Mouse (Mus musculus) cerebellum, adult 2 months (tissue): ENCODE results near the gene Enah. TPM values are rescaled to one million over a fixed set of nuclear protein-coding genes. Genes with fewer than 3 reads are reported as not detected.

Experiments used
- DNase-seq, 2 experiments: peaks; one replicate each; pipeline ENCODE4 v3.0.0; 2021
- H3K27ac ChIP-seq: fragments of 200-500 bp; 2 replicates; pipeline ENCODE4 v1.5.1; 2012; ENCODE audit warnings: low read length, control low read depth, inconsistent platforms; ENCODE audit not compliant: insufficient read depth
- H3K27me3 ChIP-seq: fragments of 200-500 bp; 2 replicates; pipeline ENCODE4 v1.6.1; 2012; ENCODE audit warnings: inconsistent platforms, mild to moderate bottlenecking, low read length, moderate library complexity; ENCODE audit not compliant: control insufficient read depth, insufficient read depth
- H3K4me1 ChIP-seq: fragments of 200-500 bp; 2 replicates; pipeline ENCODE4 v1.6.1; 2011; ENCODE audit warnings: low read length; ENCODE audit not compliant: control insufficient read depth, insufficient read depth
- H3K4me3 ChIP-seq: fragments of 200-500 bp; replicated peaks from 2 replicates; pipeline ENCODE3; 2011; ENCODE audit warnings: mild to moderate bottlenecking, low read depth, low read length, control low read depth; ENCODE audit not compliant: insufficient read depth
- CTCF ChIP-seq: fragments of 200-500 bp; IDR thresholded peaks from 2 replicates; pipeline ENCODE4 v1.5.1; 2011; ENCODE audit warnings: low read depth, mild to moderate bottlenecking, control low read depth, low read length, moderate library complexity, borderline replicate concordance; ENCODE audit not compliant: insufficient read depth
- POLR2A ChIP-seq: fragments of 200-500 bp; IDR thresholded peaks from 2 replicates; pipeline ENCODE4 v1.6.1; 2011; ENCODE audit warnings: low read length, control low read depth, borderline replicate concordance; ENCODE audit not compliant: insufficient read depth
- WGBS: fragments of 180-500 bp; shearing (Covaris S2); methylation state at CpG from one replicate; pipeline ENCODE4 v1.1.7; 2018; 5-methylcytosine and 5-hydroxymethylcytosine counted together
- polyA plus RNA-seq: library from polyadenylated mRNA; depleted of rRNA; stranded (reverse); fragments of >200 nt; gene quantifications from 2 replicates; pipeline ENCODE4 v1.2.3, GENCODE M21; 2012

The Enah gene
- polyA plus RNA-seq, 1 experiment: 53.6 TPM

DNA sequence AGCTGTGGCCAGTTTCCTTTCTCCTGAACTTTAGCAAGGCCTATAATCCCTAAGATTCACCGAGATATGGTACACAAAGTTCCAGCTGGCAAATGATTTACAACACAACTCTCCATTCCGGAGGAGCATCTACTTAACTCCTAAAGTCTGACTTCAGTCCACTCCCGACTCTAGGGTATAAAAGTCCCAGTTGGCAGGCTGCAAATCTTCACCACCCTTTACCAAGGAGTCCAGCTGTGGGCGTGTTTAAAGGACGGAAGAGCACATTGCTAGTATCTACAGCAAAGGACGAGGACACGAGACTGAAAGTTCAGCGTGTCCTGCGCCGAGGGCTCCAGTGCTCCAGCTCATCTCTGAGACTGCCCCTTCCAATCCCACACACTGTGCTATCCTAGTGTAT, 122.8 kb downstream of the Enah start:
- no peak for DNase-seq
- peaks cover 5% of the 10 kb centered on the region for H3K4me1 ChIP-seq
- H3K27ac ChIP-seq: no peak overlapping the region
- TF ChIP-seq POLR2A: no peak
- TF ChIP-seq CTCF: no peak
- H3K27me3 ChIP-seq: no peaks in the 10 kb centered on the region
- no peak overlapping the region for H3K4me3 ChIP-seq
- WGBS: 86% methylated on average over 10 of the region's 10 CpGs

- Histone ChIP-seq H3K27me3 (no peaks in the 10 kb centered on the region), H3K4me1 (peaks cover 5% of the 10 kb centered on the region), H3K27ac (no peak overlapping the region), H3K4me3 (no peak overlapping the region)
- WGBS: 8% methylated on average over 8 of the region's 8 CpGs
- no peak for DNase-seq
- TF ChIP-seq POLR2A: no peak
- TF ChIP-seq CTCF: no peak
Measured at GRCm38 (mm10) chr1:181893721-181894120, 126.1 kb downstream of the Enah start.

- no peak for TF ChIP-seq POLR2A
- TF ChIP-seq CTCF: no peak
- WGBS: 90% methylated on average over 7 of the region's 7 CpGs
- no peak for DNase-seq
Measured at GRCm38 (mm10) chr1:181889670-181890069, 130.1 kb downstream of the Enah start.

DNA sequence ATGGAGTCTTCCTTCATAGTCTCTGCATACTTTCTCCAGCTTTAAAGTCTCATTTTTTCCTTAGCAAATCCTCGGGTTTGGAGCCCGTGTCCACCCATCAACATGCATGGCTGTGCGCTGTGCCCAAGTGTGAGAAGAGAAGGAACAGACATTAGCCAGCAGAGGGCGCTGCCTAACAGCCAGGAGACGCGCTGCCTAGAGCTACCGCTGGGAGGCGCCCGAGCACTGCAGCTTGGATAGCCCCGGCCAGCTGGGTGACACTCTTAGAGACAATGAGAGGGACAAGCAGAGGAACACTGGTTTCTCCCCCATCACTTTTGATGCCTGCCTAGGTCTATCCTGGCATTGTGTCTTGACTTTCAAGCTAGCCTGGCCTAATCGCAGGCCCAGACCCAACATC, 131.0 kb downstream of the Enah start:
- peak; percentile 80 to 93 for DNase-seq
- Histone ChIP-seq H3K27ac (no peak overlapping the region), H3K4me1 (peaks cover 3% of the 10 kb centered on the region), H3K4me3 (no peak overlapping the region), H3K27me3 (no peaks in the 10 kb centered on the region)
- WGBS: 3% methylated on average over 11 of the region's 11 CpGs
- TF ChIP-seq CTCF (peak; percentile 100), POLR2A (no peak)

More at GRCm38 (mm10) chr1:181889670-181890069, 130.1 kb downstream of the Enah start:
- no peak overlapping the region for H3K27ac ChIP-seq
- no peaks in the 10 kb centered on the region for H3K27me3 ChIP-seq
- peaks cover 5% of the 10 kb centered on the region for H3K4me1 ChIP-seq
- no peak overlapping the region for H3K4me3 ChIP-seq

GRCm38 (mm10) chr1:181881532-181881931, 138.3 kb downstream of the Enah start:
- 3% methylated on average over 8 of the region's 8 CpGs for WGBS

DNA sequence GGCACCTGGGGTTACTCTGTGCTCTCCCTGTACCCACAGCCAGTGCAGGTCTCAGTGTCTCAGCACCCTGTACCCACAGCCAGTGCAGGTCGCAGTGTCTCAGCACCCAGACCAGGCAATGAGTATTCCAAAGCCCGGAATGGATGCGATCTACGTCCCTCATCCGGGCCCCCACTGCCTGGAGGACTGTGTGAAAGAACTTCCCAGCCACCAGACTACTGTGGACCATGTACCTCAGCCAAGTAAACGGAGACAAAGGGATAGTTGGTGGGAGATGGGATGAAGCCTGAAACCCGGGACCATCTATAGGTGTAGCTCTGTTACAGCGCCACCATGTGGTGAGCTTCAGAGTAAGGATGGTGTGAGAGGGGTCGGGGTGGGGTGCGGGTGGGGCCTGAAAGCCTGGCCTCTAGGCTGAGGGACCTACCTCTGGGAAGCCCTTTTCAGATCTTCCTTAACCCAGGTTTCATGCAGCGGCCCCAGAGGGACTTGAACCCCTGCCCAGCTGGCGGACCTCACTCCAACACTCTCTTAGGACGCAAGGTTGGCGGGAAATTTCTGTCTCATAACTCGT, 139.0 kb downstream of the Enah start:
- H3K27me3 ChIP-seq: no peaks in the 10 kb centered on the region
- H3K27ac ChIP-seq: no peak overlapping the region
- TF ChIP-seq CTCF (0 out of 2 replicates have a peak, but pooled peaks have one; percentile 26), POLR2A (no peak)
- H3K4me1 ChIP-seq: peaks cover 13% of the 10 kb centered on the region; the same call in 1 of the 2 replicates
- 22% methylated on average over 15 of the region's 15 CpGs for WGBS
- no peak overlapping the region for H3K4me3 ChIP-seq
- DNase-seq: no peak

More at GRCm38 (mm10) chr1:181881532-181881931, 138.3 kb downstream of the Enah start:
- Histone ChIP-seq H3K4me1 (peaks cover 12% of the 10 kb centered on the region; the same call in 1 of the 2 replicates), H3K27ac (no peak overlapping the region), H3K27me3 (no peaks in the 10 kb centered on the region), H3K4me3 (peak overlapping the region; percentile 6)
- peak; percentile 64 to 73 for DNase-seq
- peak; percentile 77 for TF ChIP-seq CTCF
- no peak for TF ChIP-seq POLR2A

DNA sequence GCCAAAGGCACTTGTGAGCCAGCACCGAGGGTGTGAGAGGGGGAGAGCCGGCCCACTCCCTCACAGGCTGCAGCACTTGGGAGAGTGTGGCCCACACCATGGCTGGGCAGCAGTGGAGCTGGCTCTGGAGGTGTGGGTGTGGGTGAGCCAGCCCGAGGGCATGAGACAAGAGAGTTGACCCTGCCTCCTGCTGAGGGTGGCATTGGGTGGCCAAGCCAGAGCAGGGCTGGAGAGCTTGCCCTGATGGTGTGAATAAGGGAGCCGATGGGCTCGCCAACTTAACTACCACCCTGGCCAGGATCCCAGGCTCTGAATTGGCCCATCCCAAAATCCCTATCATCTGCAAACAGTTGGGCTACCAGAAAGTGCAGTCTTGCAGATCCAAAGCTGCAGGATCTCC, 141.4 kb downstream of the Enah start:
- no peak for DNase-seq
- 32% methylated on average over 5 of the region's 5 CpGs for WGBS
- Histone ChIP-seq H3K27me3 (no peaks in the 10 kb centered on the region), H3K27ac (no peak overlapping the region), H3K4me3 (no peak overlapping the region), H3K4me1 (peaks cover 13% of the 10 kb centered on the region; the same call in 1 of the 2 replicates)
- TF ChIP-seq CTCF: no peak
- no peak for TF ChIP-seq POLR2A

DNA sequence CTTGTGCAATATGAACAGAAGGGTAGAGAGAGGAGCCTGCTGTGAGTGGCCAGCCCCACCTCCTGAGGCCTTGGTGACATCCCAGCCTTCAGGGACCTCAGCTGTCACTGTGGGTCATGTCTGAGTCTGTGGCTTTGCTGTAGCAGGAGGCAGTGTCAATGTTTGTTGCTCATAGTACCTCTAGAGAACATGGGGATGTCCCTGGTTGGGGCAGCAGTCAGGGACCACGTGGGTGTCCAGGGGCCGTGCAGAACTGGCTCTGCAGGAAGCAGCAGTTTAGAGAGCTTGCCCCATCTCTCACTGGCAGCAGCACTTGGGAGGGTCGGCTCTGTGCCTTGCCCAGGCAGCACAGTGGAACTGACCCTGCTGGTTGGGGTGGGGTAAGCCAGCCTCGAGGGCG, 142.7 kb downstream of the Enah start:
- no peak overlapping the region for H3K4me3 ChIP-seq
- no peaks in the 10 kb centered on the region for H3K27me3 ChIP-seq
- H3K4me1 ChIP-seq: peaks cover 11% of the 10 kb centered on the region; the same call in 1 of the 2 replicates
- TF ChIP-seq CTCF: no peak
- no peak for TF ChIP-seq POLR2A
- WGBS: 29% methylated on average over 5 of the region's 5 CpGs
- DNase-seq: no peak
- no peak overlapping the region for H3K27ac ChIP-seq
